Mouse (Mus musculus): ENCODE measurements around the gene Olfr390.

Gene Olfr390

DNA sequence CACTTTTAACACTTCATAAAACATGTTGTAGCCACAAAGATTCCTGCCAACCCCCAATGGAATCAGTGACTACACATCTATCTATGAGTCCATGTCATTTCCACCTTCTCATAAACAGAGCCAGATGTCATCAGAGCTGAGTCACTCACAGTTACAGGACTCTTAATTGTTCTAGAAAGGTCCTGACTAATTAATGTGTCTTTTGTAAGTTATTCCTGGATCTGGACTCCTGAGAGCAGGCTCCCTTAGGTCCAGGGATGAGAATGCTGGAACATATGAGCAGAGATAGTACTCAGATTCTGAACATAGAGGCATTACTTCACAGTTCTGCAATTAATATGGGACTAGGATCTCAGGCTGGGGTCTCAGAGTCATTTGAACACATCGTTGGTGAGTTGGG lies at the start of gene Olfr390:
Gene Olfr390 (plus strand): TSS at position 301 of the 400 bp plus-strand sequence.
- no peak for DNase-seq (ENCODE audit: low spot score in 2 of 2)

DNA sequence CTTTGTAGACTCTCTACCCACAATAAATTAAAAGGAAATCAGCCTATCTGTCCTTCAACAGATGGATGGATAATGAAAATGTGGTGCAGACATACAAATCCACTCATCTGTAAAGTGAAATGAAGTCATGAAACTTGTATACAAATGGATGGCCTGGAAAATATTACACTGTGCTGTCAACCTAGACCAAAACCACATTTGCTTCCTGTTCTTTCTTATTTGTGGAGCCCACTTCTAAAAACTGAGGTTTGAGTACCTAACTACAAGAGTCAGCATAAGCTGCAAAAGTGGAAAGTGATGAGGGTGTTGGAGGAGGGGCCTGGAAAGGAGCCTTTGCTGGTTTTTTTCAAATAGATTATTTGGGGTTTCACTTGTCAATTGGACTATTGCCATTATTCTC lies 23.6 kb upstream of the Olfr390 start:
- no peak for DNase-seq (ENCODE audit: low spot score in 2 of 2)

GRCm38 (mm10) chr11:73780613-73781012 lies 2.2 kb upstream of the Olfr390 start, which contains the start of gene Olfr389:
Olfr389 (minus strand) TSS chr11:73780713.
- no peak for DNase-seq (ENCODE audit: low spot score in 2 of 2)

GRCm38 (mm10) chr11:73802952-73803351 lies 20.2 kb downstream of the Olfr390 start, which contains the start of gene Olfr391-ps:
Olfr391-ps (minus strand) TSS chr11:73803052.
- no peak for DNase-seq (ENCODE audit: low spot score in 2 of 2)

DNA sequence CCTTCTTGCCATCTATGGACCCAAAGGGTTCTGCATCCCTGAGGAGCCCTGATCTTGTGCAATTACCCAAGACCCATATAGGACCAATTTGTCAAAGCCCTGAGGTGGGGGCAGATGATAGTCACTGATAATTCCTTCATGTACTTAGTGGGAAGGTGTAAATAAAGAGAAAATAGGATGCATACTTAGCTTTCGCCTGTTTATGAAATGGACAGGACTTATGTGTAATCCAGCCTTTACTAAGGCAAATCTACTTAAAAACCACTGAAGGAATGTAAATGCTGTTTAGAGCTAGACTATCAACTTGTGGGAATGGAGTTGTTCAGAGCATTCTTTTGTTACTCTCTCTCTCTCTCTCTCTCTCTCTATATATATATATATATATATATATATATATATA lies 34.2 kb downstream of the Olfr390 start, which contains the start of gene Olfr392:
Gene Olfr392 (minus strand): TSS at position 101 of the 400 bp plus-strand sequence.
- no peak for DNase-seq (ENCODE audit: low spot score in 2 of 2)
